Mouse (Mus musculus) frontal cortex, adult 2 months (tissue): ENCODE measurements at regions not wholly inside any gene's neighbourhood (a gene's known extent, or its start where the extent isn't known, plus 50 kb on each side); places are given as distances from the start of the nearest gene placed in this dataset.

Source experiments
- DNase-seq, 2 experiments: peaks; one replicate each; pipeline ENCODE4 v3.0.0; 2022; ENCODE audit warnings: low spot score in 1 of 2; ENCODE audit errors: extremely low spot score in 1 of 2

GRCm38 (mm10) chr8:8802317-8802716, 112.0 kb upstream of the Arglu1 start:
- DNase-seq, result no peak

- no peak for DNase-seq
Observed at GRCm38 (mm10) chr8:8801578-8801977, 111.3 kb upstream of the Arglu1 start.

GRCm38 (mm10) chr8:8797521-8797920, 107.2 kb upstream of the Arglu1 start:
- no peak for DNase-seq

- no peak for DNase-seq
Observed at GRCm38 (mm10) chr8:8796951-8797350, 106.6 kb upstream of the Arglu1 start.

GRCm38 (mm10) chr8:8794711-8795110, 104.4 kb upstream of the Arglu1 start:
- DNase-seq, result no peak

GRCm38 (mm10) chr8:8779931-8780330, 89.6 kb upstream of the Arglu1 start:
- no peak for DNase-seq

GRCm38 (mm10) chr8:8774496-8775015, 84.2 kb upstream of the Arglu1 start:
- no peak for DNase-seq

GRCm38 (mm10) chr8:8772424-8772823, 82.1 kb upstream of the Arglu1 start:
- DNase-seq, result no peak

GRCm38 (mm10) chr8:8770397-8770796, 80.1 kb upstream of the Arglu1 start:
- no peak for DNase-seq

- no peak for DNase-seq
Observed at GRCm38 (mm10) chr8:8762354-8762753, 72.0 kb upstream of the Arglu1 start.

- no peak for DNase-seq
Observed at GRCm38 (mm10) chr8:8758283-8758682, 68.0 kb upstream of the Arglu1 start.

GRCm38 (mm10) chr8:8751208-8751607, 60.9 kb upstream of the Arglu1 start:
- DNase-seq, result no peak

GRCm38 (mm10) chr8:8746691-8747090, 56.4 kb upstream of the Arglu1 start:
- no peak for DNase-seq

GRCm38 (mm10) chr8:8745615-8746285, 55.4 kb upstream of the Arglu1 start:
- no peak for DNase-seq
